Mouse (Mus musculus) forelimb bud, embryonic 11.5 days (tissue): ENCODE measurements around the gene Pkd1l3.

Experiments used
- DNase-seq: peaks from one replicate; pipeline ENCODE4 v3.0.0-alpha.2; 2012; ENCODE audit warnings: low read depth, low spot score

The Pkd1l3 gene

DNA sequence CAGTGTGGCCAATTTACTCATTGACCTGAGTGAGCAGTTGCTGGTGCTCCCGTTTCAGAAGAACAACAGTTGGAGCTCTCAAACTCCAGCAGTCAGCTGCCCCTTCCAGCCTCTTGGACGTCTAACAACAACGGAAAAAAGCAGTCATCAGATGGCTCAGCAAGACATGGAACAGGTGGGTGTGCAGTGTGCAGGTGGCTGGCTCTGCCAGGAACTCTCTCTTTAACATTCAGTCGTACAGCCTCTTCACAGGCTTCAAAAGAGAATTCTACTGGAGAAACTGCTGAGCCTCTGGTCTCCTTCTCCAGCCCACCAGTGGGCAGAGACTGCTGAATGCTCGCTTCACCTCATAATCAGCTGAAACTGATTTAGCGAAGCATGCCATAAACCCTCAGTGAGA, 14.3 kb downstream of the Pkd1l3 start:
- DNase-seq = no peak

DNA sequence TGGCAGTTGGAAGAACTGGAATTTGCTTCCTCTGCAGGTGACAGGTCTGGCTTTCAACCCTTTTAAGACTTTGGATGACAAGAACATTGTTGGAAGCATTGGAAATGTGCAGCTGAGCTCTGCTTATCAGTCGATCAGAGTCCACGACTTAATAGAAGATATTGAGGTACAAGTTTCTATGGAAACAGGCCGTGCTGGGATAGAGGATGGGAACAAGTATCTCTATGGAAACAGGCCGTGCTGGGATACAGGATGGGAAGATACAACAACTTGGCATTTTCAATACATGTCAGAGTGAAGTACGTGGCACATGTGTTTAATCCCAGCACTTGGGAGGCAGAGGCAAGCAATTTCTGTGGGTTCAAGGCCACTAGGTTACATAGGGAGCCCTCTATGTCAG, 18.2 kb downstream of the Pkd1l3 start:
- DNase-seq = no peak

DNA sequence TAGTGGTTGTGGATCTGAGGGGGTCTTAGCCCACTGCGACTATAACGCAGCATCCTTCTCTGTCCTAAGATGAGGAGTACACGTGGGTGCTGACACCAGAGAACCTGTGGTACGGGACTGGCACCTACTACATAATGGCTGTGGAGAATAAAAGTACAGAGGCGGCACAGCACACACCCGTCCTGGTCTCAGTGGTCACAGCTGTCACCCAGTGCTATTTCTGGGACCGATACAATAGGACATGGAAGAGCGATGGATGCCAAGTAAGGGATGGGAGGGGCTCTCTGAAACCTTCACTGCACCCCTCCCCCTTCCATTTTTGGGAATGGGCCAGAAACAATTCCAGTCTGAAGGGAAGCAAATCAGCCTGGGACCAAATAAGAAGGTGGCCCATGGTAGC, 20.8 kb downstream of the Pkd1l3 start:
- DNase-seq = no peak

DNA sequence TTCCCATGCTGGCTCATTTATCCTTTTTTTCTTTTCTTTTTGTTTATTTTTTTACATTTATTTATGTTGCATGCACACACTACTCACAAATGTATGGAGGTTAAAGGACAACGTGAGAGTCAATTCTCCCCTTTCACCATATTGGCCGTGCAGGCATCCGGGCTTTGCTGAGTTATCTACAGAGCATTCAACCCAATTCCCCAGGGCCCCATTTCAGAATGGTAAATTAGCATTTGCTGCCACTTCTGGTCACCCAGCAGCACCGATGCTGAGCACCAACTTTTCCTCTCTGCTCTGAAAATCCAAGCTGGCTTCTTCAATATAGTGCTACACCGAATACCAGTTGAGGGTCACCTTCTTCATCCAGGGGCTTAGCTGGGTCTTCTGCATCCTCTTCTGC, 24.5 kb downstream of the Pkd1l3 start:
- no peak for DNase-seq

DNA sequence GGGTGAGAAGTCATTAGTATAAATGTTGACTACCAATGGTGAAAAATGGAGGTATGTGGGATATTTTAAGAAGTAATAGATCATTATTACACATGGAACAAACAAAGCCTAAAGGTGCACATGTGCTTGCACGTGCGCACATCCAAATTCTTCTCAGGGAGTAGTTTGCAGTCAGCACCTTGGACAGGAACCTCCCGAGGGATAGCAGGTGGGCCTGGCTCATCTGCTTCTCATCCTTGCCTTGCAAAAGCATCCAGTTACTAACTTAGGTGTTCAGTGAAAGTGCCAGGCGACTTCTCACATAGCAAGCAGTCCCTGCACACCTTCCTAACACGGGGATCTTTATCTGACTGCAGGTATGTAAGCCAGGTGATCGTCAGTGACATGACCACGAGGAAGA, 26.1 kb downstream of the Pkd1l3 start:
- no peak for DNase-seq

DNA sequence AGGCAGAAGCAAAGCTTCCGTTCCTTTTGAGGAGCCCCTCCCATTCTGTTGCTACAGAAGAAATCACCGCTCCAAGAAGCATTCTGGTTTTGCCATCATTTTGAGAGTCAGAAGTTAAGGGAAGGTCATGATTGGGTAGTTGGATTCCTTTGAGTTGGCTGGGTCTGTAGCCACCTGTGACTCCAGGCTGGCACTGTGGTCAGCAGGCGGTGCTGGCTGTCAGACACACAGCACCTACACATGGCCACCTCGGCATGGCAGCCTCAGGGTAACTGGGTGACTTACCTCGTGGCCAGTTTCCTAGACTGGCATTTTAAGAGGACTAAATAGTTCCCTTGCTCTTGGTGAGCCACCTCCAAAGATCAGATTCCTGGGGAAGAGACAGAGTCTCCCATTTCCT, 26.9 kb downstream of the Pkd1l3 start:
- DNase-seq = no peak

DNA sequence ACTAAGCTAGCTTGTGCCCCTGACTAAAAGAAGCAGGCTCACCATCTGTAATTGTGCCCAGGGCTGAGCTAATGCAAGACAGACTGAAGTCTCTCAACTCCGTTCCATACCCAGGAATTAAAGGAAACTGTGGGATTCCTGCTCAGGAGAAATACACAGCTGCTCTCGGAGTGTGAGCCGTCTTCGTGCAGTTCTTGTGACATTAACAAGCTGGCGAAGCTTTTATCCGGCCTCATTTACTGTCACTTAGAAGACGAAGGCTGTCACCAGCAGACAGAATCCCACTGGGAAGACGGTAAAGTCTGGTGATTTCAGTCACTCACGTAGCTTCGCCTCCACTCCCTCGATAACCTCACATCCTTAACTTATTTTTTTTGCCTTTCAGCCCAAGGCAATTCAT, 33.0 kb downstream of the Pkd1l3 start:
- DNase-seq = no peak

DNA sequence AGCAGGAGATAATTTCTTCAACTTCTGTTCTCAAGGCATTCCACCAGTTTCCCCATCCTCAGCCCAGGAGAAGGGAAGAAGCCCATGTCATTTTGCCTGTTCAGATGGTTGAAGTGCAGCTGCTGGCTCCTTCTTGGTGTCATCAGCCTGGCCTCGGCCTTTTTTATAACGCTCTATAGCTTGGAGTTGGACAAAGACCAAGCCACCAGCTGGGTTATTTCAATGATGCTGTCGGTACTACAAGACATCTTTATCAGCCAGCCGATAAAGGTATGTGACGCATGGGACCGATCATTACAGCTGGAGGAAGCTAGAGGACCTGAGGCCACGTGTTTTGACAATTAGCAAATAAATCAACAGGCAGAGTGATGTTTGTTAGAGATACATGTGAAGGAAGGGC, 34.2 kb downstream of the Pkd1l3 start:
- DNase-seq = no peak

DNA sequence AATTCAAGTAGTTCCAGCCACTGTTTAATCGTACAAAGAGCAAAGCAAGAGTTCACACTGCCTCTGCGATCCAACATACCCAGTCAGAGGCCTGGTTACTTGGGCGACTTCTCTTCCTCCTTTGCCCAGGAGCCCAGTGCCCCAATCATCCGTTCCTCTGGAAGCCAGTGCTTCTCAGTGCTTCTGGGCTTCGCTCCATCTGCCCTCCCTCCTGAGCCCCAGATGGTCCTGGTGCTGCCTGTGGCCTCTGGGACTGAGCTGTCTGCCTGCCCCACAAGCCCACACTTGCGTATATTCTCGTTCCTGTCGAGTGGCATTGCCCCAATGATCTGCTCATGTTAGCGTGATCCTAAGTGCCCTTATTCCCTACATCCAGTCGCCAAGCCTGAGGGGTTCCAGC, 36.5 kb downstream of the Pkd1l3 start:
- DNase-seq = no peak

DNA sequence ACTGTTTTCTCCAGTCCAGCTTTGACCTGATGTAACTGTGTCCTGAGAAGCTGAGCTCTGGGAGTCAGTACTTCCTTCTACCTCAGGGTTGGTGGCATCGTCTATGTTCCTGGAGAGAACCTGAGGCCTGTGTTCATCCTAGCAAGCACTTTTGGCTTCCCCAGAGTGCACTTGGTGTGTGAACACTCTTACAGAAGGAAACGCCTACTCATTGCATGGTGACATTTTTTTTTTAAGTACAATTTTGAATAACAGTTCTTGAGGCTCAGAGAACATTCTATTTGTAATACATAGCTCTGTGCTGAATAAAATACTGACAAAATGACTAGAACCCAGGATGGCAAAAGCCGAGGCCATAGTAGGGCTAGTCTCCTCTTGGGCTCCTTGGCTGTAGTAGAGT, 42.5 kb downstream of the Pkd1l3 start:
- no peak for DNase-seq

DNA sequence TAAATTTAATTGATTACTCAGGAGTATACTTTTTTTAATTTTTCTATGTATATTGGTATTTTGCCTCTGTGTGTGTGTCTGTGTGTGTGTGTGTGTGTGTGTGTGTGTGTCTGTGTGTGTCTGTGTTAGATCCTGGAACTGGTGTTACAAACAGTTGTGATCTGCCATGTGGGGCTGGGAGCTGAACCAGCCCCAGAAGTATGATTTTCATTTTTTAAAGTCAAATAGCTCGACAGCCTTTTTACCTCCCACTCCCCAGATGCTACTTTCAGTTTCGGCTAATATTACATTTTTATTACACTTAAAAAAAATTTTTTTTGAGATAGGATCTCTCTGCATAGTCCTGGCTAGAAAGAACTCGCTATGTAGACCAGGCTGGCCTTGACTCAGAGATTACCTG, 48.0 kb downstream of the Pkd1l3 start:
- no peak for DNase-seq

DNA sequence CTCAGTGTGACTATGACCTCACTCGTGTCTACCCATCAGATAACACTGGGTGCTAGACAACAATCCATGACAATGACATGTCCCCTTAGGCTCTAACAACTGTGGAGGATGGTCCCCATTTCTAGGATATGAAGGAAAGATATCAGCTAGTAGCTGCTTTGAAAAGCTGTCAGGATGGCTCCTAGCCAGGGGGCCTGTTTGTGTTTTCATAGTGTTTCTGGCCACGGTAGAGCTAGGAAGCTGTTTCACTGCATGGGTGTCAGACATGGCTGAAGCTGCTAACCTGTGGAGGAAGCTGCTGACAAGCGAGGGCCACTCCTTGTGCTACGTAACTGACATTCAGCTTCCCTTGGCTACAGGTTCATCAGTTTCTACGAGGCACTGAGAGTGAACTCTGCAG, 52.3 kb downstream of the Pkd1l3 start:
- no peak for DNase-seq

DNA sequence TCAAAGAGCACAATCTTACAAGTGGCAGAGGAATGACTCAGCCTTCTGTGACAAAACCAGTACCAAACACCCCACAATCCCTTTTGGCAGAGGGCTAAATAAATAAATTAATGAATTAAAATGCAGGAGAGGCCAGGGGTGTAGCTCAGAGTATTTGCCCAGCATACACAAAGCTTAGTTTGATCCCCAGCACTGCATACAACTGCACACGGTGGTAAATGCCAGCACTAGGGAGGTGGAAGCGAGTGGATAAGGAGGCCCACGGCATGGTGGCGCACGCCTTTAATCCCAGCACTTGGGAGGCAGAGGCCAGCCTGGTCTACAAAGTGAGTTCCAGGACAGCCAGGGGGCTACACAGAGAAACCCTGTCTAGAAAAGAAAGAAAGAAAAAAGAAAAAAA, 58.3 kb downstream of the Pkd1l3 start:
- no peak for DNase-seq

DNA sequence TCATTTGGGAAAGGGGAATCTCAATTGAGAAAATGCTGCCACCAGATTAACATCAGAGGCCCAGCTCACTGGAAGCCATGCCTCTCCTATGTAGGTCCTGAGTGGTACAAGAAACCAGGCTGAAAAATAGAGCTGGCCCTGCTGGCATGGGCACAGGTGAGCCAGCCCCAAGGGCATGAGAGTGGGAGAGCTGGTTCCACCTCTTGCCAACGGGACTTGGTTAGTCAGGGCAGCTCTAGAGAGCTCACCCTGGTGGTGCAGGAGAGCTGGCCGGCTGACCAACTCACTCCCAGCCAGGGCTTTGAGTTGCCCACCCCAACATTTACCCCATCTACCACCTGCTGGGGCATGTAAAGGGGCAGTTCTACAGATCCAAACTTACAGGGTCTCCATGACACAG, 59.3 kb downstream of the Pkd1l3 start:
- no peak for DNase-seq

DNA sequence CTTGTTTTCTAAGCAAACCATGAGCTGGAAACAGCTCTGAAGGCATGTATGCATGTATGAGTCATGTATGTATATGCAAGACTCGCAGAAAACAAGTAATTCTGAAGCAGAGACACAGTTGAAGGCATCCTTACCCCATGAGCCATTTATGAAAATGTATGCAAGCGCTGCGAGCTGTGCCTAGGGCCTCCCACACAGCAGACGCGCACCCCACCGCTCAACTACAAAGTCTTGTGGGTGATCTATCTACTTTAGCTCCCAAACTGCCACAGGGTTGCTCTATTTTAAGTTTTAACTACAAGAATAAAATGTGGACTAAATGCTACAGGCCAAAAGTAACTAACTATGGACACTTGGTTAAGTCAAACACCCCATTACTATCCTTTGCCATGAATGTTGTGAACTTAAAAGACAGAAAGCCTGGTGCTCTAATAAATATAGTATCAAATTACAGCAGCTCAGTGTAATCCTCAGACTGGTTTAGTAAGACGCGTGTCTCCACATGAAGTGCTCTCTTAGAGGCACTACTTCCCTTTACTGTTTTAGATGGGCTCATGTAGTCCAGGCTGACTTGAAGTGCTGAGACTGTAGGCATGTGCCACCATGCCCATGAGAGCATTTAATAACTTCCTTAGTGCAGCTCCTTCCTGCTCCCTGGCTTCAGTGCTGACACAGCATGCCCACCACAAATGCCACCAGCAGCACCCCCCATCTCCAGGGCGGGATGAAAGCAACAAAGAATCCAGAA, 61.8 kb downstream of the Pkd1l3 start:
- DNase-seq = no peak

DNA sequence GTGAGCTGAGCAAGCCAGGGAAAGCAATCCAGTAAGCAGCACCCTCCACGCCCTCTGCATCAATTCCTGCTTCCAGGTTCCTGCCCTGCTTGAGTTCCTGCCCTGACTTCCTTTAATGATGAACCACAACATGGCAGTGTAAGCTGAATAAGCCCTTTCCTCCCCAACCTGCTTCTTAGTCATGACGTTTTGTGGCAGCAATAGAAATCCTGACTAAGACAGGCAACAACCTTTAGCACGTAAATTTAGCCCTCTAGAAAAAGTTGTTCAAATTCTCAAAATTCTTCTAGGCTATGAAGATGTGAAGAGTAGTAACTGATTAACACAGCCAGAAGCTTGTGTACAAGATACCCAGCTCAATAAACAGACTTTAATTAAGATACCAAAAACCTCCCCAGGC, 67.2 kb downstream of the Pkd1l3 start:
- no peak for DNase-seq

DNA sequence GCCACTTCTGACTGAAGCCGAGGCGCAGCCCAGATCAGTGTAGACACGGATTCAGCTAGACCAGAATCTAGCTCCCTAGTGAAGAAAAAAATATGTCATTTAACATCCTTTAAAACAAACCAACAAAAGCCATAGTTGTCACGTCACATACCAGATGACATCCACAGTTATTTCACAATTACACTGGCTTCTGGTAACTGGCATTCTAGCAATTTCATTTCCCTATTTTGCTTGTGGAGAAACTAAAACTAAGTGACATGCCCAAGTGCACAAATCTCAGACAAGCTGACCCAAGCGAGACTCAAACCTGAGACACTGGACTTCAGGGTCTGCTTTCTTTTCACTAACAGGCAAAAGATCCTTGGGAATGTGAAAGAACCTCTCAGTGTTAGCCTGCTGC, 67.8 kb downstream of the Pkd1l3 start:
- no peak for DNase-seq

DNA sequence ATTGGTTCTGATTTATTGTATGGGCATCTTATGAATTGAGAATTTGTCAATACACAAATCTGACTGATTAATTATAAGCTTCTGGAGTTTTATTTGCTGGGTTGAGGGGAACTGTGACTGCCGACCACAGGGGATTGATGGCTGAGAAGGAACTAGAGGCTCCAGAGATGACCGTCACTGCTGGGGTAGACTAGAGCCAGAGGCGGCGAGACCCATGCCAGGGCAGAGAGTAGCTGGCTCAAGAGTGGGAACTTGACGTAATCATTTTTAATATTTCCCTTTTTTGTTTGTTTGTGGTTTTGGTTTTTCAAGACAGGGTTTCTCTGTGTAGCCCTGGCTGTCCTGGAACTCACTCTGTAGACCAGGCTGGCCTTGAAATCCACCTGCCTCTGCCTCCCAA, 72.9 kb downstream of the Pkd1l3 start:
- DNase-seq = no peak

DNA sequence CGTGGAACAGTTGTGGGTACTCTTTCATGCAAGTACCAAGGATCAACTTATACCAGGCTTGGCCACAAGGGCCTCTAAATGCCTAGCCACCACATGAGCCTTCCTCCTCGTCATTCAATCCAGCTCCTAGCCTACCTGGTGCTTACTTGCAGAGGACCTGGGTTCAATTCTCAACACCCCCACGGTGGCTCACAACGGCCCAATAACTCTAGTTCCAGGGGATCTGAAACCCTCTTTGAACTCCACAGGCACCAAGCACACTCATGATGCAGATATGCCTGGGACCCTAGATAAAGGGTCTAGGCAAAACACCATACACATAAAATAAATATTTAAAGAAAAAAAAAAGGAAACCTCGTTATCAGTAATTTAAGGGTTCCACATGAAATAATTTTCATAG, 77.5 kb downstream of the Pkd1l3 start:
- DNase-seq = peak; percentile 46

DNA sequence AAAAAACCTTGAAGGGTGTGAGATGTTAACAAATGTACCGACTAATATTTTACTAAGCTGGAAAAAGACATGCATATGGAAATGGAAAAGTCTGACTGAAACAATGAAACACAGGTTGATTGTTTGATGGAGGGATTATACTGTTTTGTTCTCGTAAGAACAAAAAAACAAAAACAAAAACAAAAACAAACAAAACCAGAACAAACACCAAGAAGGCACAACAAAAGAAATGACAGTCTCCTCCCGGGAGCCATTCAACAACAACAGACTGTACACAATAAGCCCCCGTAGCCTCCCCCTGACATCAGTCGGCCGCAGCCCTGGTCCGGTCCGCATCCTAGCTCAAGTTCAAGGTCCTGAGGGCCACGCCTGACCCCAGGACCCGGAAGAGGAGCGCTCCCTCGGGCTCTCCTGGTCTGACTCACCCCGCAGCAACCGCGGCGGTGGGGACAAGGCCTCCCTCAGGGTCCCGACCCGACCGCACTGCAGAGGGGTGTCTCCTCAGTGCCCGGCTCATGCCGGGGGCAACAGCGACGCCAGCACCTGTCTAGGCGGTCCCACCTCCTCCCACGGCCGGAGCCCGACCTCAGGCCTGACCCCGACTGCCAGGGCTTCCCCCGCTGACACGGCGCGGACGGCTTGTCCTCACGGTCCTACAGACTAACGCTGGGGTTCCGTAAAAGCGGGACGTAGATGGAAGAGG, 78.3 kb downstream of the Pkd1l3 start:
- DNase-seq = peak; percentile 19

DNA sequence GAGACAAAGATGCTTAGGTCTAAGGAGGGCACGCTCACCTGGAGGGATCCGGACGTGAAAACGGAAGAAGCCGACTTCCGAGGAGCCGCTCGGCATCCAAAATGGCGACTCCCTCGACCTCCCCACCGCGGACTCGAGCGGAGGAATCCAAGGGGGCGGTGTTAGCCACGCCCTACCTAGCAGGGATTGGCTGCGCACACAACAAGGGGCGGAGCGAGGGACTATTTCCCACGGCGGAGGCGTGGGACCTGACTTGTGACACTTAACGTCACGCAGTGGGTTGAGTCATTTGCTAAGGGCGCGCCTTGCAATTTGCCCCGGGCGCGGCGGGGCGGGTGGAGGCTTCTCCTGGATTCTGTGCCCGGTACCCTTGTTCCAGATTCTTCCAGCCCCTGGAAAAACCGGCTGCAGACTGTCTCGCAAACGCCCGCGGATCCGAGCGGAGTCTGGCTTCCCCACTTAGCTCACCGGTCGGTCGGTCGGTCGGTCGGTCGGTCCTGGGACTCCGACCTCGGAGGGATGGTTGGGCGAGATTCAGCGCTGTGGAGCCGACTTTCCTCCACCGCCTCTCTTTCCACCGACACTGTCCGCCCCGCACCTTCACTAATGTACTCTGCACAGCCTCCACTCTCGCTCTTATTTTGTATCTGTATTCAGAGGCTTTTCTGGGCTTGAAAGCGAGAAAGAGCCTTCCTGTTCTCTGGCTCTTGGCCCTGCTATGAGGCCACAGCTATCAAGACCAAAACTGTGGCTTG, 79.0 kb downstream of the Pkd1l3 start, which contains the start of gene Ist1:
Gene Ist1 (minus strand): TSS at position 115 of the 755 bp plus-strand sequence.
- DNase-seq = peak; percentile 100

DNA sequence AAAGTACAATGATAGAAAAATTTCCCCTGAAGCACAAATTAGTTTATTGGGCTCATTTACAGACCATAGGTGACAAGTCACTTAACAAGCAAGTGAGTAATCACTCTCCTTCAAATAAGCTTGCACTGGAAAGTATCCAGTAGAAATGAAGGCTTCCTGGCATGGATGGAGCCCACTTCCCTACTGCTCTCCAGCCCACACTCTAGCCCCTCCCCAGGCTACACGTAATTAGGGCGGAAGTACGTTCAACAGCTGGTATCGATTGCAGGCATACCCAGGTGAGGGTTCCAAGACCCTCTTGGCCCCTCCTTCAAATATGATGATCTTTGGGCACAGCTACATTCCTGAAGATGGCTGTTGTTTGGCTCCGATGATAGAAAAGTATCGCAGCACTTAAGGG, 79.8 kb downstream of the Pkd1l3 start:
- DNase-seq = peak; percentile 12

DNA sequence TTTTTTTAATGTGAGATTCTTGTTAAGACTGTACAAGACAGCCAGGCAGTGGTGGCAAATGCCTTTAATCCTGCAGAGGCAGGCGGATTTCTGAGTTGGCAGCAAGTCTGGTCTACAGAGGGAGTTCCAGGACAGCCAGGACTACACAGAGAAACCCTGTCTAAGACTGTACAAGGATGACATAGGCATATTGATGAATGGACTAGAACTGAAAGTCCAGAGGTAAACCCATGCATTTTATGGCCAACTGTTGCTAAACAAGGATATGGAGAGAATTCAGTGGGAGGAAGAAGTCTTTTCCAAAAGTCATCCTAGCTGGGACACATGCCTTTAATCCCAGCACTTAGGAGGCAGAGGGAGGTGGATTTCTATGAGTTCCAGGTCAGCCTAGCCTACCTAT, 83.4 kb downstream of the Pkd1l3 start:
- no peak for DNase-seq
